Mouse (Mus musculus): Measurements from ENCODE around the gene Sbds.

The Sbds gene

DNA sequence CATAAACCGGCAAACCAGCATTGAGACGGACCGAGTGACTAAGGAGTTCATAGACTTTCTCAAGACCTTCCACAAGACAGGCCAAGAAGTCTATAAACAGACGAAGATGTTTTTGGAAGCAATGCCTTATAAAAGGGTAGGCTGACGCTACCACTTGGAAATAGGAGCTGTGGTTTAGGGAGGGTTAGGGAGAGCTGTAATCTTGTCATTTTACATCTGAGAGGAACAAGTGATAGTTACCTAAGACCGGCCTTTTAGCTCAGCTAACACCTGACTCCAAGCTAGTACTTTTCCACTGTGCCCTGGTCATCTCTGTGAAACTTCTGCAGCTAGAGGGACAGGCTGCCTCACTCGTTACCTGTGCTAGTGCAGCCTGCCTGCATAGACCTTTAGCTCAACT is 57.3 kb downstream of the Sbds start:
- no peak for DNase-seq (ENCODE audit: low spot score)

DNA sequence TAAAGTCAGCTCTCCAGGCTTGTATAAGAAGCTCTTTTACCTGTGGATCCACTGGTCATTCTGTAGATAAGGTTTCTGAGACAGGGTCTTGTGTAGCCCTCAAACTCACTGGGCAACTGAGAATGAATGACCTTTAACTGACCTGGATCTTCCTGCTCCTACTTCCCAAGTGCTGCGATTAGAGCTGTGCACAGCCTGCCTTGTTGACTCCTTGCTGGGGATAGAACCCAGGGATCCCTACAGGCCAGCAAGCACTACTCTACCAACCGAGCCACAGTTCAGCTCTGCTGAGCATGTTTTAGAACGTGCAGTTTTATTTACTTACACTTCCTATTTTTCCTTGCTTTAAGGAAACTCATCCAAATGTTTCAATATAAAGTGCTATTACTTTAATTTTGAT is 57.9 kb downstream of the Sbds start:
- no peak for DNase-seq (ENCODE audit: low spot score)

DNA sequence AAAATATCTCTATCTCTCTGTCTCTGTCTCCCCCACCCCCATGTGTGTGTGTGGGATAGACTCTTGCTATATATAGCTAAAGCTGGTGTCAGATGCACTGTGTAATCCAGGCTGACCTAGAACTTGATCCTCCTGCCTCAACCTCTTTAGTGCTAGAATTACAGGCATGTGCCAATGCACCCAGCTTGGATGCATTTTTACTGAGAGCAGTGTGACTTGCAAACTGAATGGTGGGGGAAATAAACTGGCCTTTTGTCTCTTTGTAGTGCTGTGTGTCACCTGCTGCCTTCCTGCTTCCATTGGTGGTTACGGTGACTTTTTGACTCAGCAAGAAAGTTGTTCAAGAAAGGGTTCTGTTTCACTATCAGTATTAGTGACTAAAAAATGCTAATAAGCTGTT is 59.0 kb downstream of the Sbds start:
- DNase-seq (ENCODE audit: low spot score) = no peak
